Mouse (Mus musculus) fat pad, adult 2 months (tissue): ENCODE measurements around the gene Grem2.

ENCODE experiments used
- DNase-seq: peaks from one replicate; pipeline ENCODE4 v3.0.0-alpha.2; 2011; ENCODE audit warnings: low read depth, low spot score; ENCODE audit errors: extremely low read depth

Gene Grem2

GRCm38 (mm10) chr1:174921298-174921955 is at the start of gene Grem2:
TSS of gene Grem2 (minus strand) at chr1:174921819.
- DNase-seq, result no peak

- DNase-seq, result no peak
Measured at GRCm38 (mm10) chr1:174959837-174960236, 38.2 kb upstream of the Grem2 start.

GRCm38 (mm10) chr1:174931003-174931619 is 9.5 kb upstream of the Grem2 start:
- no peak for DNase-seq

GRCm38 (mm10) chr1:174929459-174930181 is 8.0 kb upstream of the Grem2 start:
- no peak for DNase-seq

- no peak for DNase-seq
Measured at GRCm38 (mm10) chr1:174918949-174919348, 2.7 kb downstream of the Grem2 start.

GRCm38 (mm10) chr1:174918236-174918870 is 3.3 kb downstream of the Grem2 start:
- DNase-seq, result no peak

GRCm38 (mm10) chr1:174909834-174910233 is 11.8 kb downstream of the Grem2 start:
- no peak for DNase-seq

- no peak for DNase-seq
Measured at GRCm38 (mm10) chr1:174908232-174908631, 13.4 kb downstream of the Grem2 start.

- no peak for DNase-seq
Measured at GRCm38 (mm10) chr1:174907637-174908036, 14.0 kb downstream of the Grem2 start.

GRCm38 (mm10) chr1:174902755-174903154 is 18.9 kb downstream of the Grem2 start:
- no peak for DNase-seq

- DNase-seq, result no peak
Measured at GRCm38 (mm10) chr1:174892471-174892870, 29.1 kb downstream of the Grem2 start.

- DNase-seq, result no peak
Measured at GRCm38 (mm10) chr1:174888684-174889405, 32.8 kb downstream of the Grem2 start.

- DNase-seq, result no peak
Measured at GRCm38 (mm10) chr1:174888073-174888472, 33.5 kb downstream of the Grem2 start.

- DNase-seq, result no peak
Measured at GRCm38 (mm10) chr1:174882496-174882895, 39.1 kb downstream of the Grem2 start.

GRCm38 (mm10) chr1:174875173-174875572 is 46.4 kb downstream of the Grem2 start:
- no peak for DNase-seq

- no peak for DNase-seq
Measured at GRCm38 (mm10) chr1:174860407-174861118, 61.1 kb downstream of the Grem2 start.

- DNase-seq, result no peak
Measured at GRCm38 (mm10) chr1:174856188-174856587, 65.4 kb downstream of the Grem2 start.

GRCm38 (mm10) chr1:174844786-174845185 is 76.8 kb downstream of the Grem2 start:
- no peak for DNase-seq

GRCm38 (mm10) chr1:174836861-174837260 is 84.8 kb downstream of the Grem2 start:
- no peak for DNase-seq

- DNase-seq, result no peak
Measured at GRCm38 (mm10) chr1:174826562-174826961, 95.1 kb downstream of the Grem2 start.
